Mouse (Mus musculus) liver, adult (tissue): ENCODE measurements around the gene Dgcr8.

Experiments
- GATA4 ChIP-seq: IDR thresholded peaks from 2 replicates; pipeline ENCODE4 v1.6.1; 2014; ENCODE audit warnings: mild to moderate bottlenecking, low read length; ENCODE audit not compliant: insufficient replicate concordance

The Dgcr8 gene

DNA sequence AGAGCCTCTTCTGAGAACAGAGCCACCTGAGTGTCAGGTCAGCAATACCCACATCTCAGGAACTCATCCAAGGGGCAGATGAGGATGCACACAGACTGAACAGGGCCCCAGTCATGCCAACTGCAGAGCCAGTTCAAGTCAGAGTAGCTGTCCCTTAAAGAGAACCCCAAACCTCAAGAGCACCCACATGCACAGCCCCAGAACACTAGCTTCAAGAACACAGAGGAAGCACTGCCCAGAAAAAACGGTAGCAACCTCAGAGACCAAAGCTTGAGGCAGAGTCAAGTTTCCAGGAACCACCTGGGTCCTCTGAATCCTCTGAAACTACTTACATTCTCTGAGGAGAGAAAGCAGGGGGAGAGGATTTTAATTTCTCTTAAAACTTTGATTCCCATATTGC is 55.6 kb downstream of the Dgcr8 start:
- TF ChIP-seq GATA4 = no peak

DNA sequence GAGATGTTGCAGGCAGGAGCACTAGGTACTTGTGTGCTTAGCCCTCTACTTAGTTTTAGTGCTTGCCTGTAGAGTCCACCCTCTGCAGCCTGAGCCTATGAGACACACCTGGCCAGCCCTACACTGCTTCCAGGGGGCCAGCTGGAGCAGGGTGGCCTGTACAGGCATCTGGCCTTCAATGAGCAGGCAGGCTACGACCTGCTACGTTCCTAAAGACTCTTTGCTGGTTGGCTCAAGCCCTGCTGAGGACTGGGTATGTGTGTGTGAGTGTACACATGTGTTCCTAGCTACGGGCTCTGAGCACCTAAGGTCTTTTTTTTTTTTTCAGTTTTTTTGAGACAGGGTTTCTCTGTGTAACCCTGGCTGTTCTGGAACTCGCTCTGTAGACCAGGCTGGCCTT is 57.6 kb downstream of the Dgcr8 start:
- no peak for TF ChIP-seq GATA4

DNA sequence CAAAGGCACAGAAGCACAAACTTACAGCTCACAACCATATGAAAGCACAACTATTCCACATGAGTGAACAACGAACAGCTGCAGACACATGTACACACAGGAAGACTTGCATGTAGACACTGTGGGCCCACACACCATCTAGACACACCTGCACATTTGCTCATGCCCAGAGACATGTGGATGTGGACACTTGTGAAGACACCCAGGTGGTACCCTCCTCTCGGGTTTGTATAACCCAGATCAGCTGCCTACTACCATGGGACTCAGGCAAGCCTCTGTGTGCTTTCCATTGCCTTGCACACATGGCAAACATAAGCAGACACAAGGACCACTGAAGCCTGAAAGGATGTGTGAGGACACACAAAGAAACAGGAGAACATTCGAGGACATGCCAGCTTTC is 58.0 kb downstream of the Dgcr8 start:
- TF ChIP-seq GATA4 = no peak

DNA sequence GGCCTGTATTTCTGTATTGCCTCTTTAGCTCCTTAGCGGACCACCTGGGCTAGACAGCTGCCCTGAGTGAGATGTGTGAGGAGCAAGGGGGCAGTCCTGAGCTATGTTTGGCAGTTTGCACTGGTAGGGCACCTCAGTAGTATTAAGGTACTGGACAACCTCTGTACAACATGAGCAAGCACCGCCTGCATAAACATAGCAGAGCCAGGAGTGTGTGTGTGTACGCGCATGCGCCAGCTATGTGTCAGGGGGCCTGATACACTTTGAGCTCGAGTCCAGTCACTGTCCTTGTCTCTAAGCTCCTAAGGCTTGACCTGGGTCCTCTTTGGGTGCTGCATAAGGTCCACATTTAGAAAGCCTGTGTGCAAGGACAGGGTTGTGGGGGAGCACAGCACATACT is 58.4 kb downstream of the Dgcr8 start:
- no peak for TF ChIP-seq GATA4

DNA sequence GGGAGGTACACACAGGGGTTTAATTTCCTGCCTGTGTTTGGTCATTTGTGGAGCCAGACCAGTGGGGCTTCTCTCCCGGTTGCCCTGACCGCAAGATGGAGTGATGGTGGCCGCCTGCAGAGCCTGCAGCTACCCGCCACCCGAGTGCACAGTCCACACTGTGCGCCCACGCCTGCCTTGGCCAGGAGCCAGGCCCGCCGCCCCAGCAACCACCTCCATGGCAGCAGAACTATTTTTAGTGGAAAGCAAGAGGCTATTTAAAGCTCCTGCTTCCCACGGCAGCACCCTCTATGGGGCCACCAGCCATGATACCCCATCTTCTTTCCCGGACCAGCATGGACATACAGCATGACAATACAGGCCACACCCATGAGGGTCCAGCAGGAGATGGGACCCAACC is 59.4 kb downstream of the Dgcr8 start:
- no peak for TF ChIP-seq GATA4

DNA sequence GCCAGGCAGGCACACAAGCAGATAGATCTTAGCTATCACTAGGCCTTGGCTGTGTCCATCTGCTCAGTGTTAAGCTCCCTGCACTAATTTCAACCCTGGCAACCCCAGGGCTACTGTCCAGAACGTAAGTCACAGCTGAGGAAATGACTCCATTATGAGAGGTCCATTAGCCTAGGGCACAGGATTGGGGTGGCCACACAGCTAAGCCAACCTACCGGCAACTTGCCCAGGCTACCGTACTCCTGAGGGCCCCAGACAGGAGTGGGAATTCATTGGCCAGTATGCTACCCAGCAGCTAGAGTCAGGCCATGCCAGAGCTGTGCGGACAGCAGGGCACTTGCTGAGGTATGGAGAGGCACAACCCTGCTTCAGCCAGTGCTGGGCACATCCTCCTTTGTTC is 60.2 kb downstream of the Dgcr8 start:
- no peak for TF ChIP-seq GATA4

DNA sequence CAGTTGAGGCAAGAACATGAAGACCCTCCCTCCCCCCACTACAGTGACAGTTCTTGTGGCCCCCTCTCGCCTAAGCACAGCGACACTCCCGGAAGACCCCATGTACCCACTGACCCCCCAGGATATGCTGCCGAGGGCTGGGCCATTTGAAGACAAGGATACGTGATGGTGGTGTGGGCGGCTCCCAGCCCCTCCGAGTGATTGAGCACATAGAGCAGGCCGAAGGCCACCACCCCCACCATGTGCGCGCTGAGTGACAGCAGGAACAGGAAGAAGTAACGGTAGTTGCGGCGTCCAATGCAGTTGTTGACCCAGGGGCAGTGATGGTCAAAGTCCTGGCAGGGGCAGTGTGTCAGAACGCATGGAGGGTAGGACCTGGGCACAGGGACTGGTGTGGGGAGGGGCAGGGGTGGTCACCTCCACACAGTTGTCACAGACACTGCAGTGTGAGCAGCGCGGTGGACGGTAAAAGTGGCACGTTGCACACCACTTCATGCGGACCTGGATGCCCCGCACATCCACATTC is 61.1 kb downstream of the Dgcr8 start:
- TF ChIP-seq GATA4 = no peak

DNA sequence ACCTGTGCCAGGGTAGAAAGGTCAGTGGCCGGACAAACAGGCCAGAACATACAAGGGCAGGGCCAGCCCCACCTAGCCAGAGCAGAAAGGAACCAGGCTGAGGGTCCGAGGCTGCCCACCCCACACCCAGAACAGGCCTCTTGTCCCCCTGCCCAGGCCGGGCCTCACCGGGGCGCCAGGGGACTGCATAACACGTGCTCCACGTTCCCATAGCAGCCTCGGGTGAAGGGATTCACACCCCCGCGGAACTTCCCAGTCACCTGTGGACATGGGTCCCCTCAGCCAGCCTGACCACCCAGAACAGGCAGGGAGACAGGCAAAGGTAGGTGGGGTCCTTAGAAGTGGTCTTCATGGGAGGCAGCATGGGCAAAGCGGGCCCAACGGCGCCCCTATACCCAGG is 61.9 kb downstream of the Dgcr8 start:
- TF ChIP-seq GATA4 = no peak

DNA sequence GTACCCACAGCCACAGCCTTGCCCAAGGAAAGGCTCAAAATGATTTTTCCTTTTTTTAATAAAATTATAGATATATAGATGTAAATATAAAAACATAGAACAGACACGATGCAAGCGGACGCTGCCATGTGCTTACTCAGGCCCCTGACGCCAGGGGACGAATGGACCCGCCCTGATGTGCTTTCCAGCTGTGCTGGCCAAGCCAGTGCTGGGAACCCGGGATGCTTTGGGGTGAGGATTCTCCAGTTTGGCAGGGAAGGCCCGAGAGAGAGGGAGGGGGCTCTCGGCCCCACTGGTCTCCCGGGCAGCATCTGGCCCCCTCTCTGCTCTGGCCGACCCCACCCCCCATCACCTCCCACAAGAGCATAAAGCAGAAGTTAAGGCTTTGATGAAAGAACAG is 66.9 kb downstream of the Dgcr8 start:
- TF ChIP-seq GATA4 = no peak

DNA sequence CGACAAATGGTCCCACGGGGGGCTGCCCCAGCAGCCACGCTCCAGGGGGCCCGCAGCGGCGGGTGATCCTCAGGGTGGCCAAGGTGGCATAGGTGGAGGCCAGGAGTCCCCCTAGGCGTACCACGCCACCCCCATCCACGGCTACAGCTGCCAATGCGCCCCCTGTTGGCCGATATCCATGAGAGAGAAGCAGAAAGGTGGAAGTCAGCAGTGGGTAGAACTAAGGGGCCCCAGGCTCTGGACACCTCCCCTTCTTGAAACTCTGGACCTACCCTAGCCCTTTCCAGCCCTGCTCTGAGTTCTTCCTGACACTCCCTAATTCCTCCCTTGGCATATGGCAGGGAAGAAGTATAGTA is 67.5 kb downstream of the Dgcr8 start:
- TF ChIP-seq GATA4 = no peak

DNA sequence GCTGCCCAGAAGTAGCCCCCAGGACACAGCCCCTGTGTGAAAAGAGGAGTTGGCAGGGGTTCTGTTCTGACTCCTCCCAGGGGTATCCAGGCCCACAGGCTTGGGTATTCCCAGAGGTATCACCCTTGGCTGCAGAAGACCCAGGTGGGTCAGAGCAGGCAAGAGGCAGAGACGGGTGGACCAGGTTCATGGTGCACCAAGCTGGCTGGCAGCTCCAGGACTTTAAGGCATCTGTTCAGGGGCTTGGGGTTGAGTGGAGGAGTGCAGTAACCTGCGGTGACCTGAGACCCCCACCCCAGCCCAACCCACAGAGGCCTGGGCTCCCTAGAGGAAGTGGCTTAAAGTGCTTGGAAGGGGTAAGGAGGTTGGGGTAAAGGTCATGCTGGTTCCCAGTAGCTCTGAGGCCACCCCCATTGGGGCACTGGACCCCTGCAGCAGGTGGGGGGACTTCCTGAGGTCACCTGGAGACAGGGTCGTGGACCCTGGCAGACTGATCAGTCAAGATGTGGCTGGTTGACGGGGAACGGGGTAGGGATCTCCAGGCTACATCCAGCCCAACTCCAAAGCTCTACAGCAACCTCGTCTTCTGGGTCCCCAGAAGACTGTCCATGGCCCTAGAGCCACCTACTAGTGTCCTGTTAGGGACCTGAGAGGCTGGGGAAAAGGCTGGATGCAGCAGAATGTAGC is 68.0 kb downstream of the Dgcr8 start:
- no peak for TF ChIP-seq GATA4

DNA sequence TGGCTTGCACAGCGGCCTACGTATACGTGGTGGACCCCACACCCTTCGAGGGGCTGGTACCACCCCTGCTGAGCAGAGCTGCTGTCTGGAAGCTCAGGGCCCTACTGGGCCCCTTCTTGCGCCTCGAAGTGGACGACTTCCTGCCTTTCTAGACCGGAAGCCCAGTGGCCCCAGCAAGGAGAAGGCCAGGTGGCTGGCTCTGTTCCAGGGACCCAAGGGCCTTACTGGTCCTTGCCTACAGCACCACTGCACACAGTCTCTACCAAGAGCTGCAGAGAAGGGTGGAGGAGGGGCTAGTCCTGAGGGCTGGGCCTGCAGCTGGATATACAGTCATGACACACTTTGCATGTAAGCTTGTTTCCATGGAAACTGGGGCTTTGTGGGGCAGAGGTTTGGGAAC is 69.0 kb downstream of the Dgcr8 start:
- TF ChIP-seq GATA4 = no peak

DNA sequence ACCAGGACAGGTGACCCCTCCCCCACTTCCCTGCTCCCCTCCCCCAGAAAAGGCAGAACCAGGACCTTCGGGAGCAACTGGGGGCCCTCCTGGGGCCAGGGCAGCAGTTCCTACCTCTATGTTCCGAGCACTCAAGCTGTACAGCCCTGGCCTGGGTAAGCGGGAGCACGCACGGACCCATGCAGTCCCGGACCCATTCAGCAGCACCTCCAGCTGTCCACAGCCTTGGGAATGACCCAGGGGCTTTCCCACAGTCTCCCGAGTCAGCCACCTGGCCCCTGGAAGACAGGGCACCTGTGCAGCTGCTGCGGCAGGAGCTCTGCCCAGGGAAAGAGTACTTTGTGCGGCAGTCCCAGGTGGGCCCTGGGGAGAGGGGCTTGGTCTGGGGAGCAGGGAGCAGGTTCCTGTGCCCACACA is 70.5 kb downstream of the Dgcr8 start:
- TF ChIP-seq GATA4 = no peak

DNA sequence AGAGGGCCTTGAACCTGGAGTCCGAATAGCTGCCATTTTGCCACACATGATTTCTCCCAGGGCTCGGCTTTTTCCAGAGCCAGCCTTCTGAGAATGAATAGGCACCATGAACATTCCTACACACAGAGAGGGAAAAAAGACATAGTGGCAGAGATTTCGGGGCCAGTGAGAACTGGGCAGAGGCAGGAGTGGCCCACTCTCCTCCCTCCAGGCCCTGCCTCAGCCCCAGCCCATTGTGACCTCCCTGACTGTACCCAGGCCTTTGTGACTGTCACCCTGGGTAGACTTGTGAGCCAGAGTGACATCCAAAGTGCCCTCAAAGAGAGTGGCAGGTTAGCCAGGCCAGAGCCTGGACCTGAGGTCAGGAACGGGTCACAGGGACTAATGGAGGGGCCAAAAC is 71.5 kb downstream of the Dgcr8 start, which contains the start of gene Ccdc188:
Ccdc188 (plus strand) TSS at position 301 of the 400 bp plus-strand sequence.
- TF ChIP-seq GATA4 = no peak

DNA sequence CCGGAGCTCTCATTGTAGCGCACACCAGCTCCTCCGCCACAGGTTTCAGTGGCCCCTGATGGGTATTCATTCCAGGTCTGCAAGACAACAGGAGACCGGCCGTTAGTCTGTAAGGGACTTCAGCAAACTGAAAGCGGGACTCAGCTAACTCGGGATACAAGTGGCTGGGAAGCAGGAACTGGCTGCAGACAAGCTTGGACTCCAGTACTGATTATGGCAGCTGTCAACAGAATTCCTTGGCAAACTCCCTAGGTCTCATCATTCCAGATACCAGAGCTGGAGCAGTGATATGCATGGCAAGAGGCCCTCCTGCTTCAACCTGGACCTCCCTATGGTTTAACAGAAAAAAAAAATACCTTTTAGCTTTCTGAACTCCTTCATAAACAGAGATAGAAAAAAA is 74.2 kb downstream of the Dgcr8 start:
- no peak for TF ChIP-seq GATA4

DNA sequence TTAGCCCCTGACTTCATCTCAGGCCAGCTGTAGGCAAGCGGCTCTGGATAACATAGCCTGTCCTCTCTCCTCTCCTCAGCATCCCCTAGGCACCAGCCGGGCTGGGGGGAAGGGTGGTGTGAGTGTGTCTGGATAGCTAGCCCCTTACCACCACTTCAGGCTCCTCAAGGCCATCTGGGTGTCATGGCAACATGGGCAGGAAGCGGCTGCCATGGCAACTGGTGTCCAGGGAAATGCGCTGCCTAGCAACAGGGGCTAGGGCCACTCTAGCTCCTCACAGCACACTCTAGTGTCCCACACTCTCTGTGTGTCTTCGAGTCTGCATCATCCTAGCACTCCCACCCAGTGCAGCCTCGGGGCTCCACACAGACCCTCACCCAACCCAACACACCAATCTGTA is 75.4 kb downstream of the Dgcr8 start:
- TF ChIP-seq GATA4 = no peak
